Mouse (Mus musculus) C2C12 (cell line): ENCODE results near the gene Gm5157. TPM values are rescaled to one million over a fixed set of nuclear protein-coding genes. Genes with fewer than 3 reads are reported as not detected.
"Not testable (repeated sequence)": the region's sequence is repeated elsewhere in the genome, so short reads cannot be mapped to it uniquely, and the experiment has no call there.

Experiments used
- H3K27me3 ChIP-seq: one replicate; pipeline ENCODE4 v1.6.1; 2011; ENCODE audit not compliant: control insufficient read depth, insufficient read depth, insufficient read length
- H3K36me3 ChIP-seq: one replicate; pipeline ENCODE4 v1.6.1; 2011; ENCODE audit not compliant: control insufficient read depth, insufficient read depth
- H3K4me3 ChIP-seq: one replicate; pipeline ENCODE4 v1.5.1; 2011; ENCODE audit warnings: mild to moderate bottlenecking, control low read depth; ENCODE audit not compliant: poor library complexity, insufficient read depth, severe bottlenecking
- H3K79me2 ChIP-seq: one replicate; pipeline ENCODE4 v1.6.1; 2011; ENCODE audit not compliant: control insufficient read depth, insufficient read depth
- H3K79me3 ChIP-seq: one replicate; pipeline ENCODE4 v1.6.1; 2011; ENCODE audit warnings: low read depth, control low read depth
- H3ac ChIP-seq: one replicate; pipeline ENCODE3; 2011; ENCODE audit warnings: low read depth; ENCODE audit not compliant: control insufficient read depth, insufficient read length
- long read RNA-seq, 2 experiments: library from polyadenylated mRNA; unstranded; transcript quantifications; one replicate each; pipeline ENCODE4 v2.0.0; 2019 to 2020
- polyA plus RNA-seq: library from polyadenylated mRNA; unstranded; fragments of >200 nt; fragmentation: generic; extraction: Trizol; gene quantifications from one replicate; pipeline ENCODE4 v1.2.1, GENCODE M21; 2012; ENCODE audit warnings: missing spikeins

Gene Gm5157
- polyA plus RNA-seq: not detected
- long read RNA-seq, experiment 1: 0 reads
- long read RNA-seq, experiment 2: 0 reads

GRCm38 (mm10) chr7:21190323-21190722 is at the start of gene Gm5157:
Gm5157 (minus strand) TSS chr7:21190423.
- not testable (repeated sequence) for H3K27me3 ChIP-seq, H3K79me2 ChIP-seq, H3ac ChIP-seq, H3K79me3 ChIP-seq, H3K36me3 ChIP-seq, H3K4me3 ChIP-seq

- not testable (repeated sequence) for H3K79me3 ChIP-seq, H3K36me3 ChIP-seq, H3K79me2 ChIP-seq, H3ac ChIP-seq, H3K4me3 ChIP-seq, H3K27me3 ChIP-seq
Measured at GRCm38 (mm10) chr7:21161885-21162284, 28.3 kb downstream of the Gm5157 start, which contains the start of gene Vmn1r123. Vmn1r123 (plus strand) TSS chr7:21162185.

Other genes starting within 250 kb of the Gm5157 start
- not detected for gene Vmn1r119, start 178.0 kb downstream of the Gm5157 start, polyA plus RNA-seq
- not detected for gene Vmn1r120, start 136.6 kb downstream of the Gm5157 start, polyA plus RNA-seq
- gene Vmn1r121, start 91.9 kb downstream of the Gm5157 start, polyA plus RNA-seq: not detected
- not detected for gene Vmn1r122, start 56.3 kb downstream of the Gm5157 start, polyA plus RNA-seq
- gene Vmn1r123, start 28.2 kb downstream of the Gm5157 start, polyA plus RNA-seq: not detected
- gene Vmn1r124, start 70.2 kb upstream of the Gm5157 start, polyA plus RNA-seq: not detected
- not detected for gene Vmn1r125, start 81.8 kb upstream of the Gm5157 start, polyA plus RNA-seq
- not detected for gene Vmn1r126, start 111.0 kb upstream of the Gm5157 start, polyA plus RNA-seq
- gene Vmn1r127, start 129.4 kb upstream of the Gm5157 start, polyA plus RNA-seq: not detected
- not detected for gene Vmn1r128, start 158.9 kb upstream of the Gm5157 start, polyA plus RNA-seq
- gene Vmn1r129, start 170.9 kb upstream of the Gm5157 start, polyA plus RNA-seq: not detected
- gene Gm6882, start 242.3 kb upstream of the Gm5157 start, polyA plus RNA-seq: not detected